Mouse (Mus musculus): Measurements from ENCODE around the gene Aurkb.
"Not testable (repeated sequence)": the region's sequence is repeated elsewhere in the genome, so short reads cannot be mapped to it uniquely, and the experiment has no call there.

Aurkb gene

GRCm38 (mm10) chr11:69081613-69082012 is 36.2 kb downstream of the Aurkb start:
- no peak for DNase-seq

DNA sequence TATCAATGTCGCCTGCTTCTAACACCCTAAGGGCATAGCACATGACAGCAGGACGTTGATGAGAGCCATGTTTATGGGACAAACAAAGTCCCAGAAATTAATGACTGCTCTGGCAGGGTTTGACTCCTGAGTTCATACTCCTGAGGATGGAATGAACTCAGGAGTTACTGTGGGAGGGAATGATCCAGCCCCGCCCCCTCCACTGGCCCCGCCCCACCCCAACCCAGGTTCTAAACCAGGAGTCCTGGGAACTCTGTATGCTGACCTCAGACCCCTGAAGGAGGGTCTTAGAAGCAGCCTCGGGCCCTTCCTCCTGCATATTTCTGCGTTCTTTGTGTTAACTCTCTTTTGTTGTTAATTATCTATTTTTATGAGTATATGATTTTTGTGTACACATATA is 40.2 kb downstream of the Aurkb start:
- DNase-seq: no peak

DNA sequence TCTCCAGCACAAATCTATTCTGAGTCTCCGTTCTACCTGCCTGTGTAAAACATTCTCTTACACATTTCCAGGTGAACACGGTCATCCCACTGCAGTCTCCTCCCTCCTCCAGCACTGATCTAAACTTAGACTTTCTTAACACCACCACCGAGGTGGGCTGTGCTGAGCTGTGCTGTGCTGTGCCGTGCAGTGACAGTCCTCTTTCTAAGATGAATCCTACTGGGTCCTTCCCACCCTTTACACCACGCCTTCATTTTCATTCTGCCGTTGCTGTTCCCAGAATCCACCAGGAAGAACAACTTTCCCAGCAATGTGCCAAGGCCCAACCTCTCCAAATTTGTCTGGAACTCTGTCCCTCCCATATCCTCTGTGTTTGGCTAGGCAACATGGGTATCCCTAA is 40.9 kb downstream of the Aurkb start:
- no peak for DNase-seq

DNA sequence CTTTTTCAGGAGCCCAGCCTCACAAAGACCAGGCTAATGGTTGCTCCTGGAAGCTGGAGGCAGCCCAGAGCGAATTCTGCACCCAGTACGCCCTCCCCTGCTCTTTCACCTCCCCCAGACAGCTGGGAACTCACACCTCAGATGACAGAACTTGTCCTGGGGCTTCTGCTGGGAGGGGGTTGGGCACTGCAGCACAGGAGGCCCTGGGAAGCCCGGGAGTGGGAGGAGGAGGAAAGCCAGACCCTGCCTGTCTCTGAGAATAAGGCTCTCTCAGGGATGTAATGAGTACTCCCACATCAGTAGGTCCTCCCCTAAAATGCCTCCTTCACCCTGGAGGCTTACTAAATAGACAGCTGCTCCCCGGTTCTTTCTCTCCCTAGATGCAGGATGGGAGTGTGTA is 41.6 kb downstream of the Aurkb start:
- no peak for DNase-seq

DNA sequence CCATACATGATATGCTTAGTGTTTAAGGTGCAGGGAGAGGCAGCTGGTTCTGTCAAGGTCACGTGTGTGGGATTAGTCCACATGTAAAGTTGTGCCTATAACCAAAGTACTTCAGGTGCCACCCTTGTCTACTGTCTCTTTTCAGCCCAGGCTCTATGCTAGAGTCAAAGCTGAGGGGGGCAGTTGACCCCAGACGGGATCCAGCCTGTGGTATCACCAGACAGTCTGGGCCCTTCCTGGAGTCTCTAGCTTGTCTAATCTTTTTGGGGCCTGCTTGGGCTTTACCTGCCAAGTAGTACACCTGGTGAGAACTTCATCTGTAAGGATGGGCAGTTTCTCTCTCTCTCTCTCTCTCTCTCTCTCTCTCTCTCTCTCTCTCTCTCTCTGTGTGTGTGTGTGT is 42.1 kb downstream of the Aurkb start:
- no peak for DNase-seq

- DNase-seq: peak; percentile 92 to 97
Observed at GRCm38 (mm10) chr11:69088103-69088855, 42.8 kb downstream of the Aurkb start, which contains the start of gene Vamp2. TSS of gene Vamp2 (plus strand) at chr11:69088490.

- DNase-seq: no peak
Observed at GRCm38 (mm10) chr11:69088856-69089615, 43.6 kb downstream of the Aurkb start.

- no peak for DNase-seq
Observed at GRCm38 (mm10) chr11:69089616-69090290, 44.3 kb downstream of the Aurkb start.

DNA sequence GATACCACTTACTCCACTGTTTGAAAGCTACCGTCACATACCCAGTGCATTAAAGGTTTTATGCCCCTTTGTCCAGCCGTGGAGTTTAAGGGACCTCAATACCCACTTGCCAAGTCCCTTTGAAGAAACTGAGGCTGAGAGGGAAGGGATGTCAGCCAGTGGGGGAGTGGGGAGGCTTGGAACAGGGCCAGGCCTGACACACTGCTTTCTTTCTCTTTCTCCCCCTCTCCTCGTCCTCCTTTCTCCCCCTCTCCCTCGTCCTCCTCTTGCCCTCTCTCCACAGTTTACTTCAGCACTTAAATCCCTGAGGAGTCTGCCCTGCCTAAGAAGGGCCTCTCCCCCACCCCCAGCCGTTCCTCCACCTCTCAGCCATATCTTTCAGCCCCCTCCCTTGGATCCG is 44.9 kb downstream of the Aurkb start:
- DNase-seq: no peak

GRCm38 (mm10) chr11:69091566-69092385 is 46.3 kb downstream of the Aurkb start:
- DNase-seq: no peak

GRCm38 (mm10) chr11:69092386-69092751 is 46.9 kb downstream of the Aurkb start:
- DNase-seq: peak; percentile 93 to 97

DNA sequence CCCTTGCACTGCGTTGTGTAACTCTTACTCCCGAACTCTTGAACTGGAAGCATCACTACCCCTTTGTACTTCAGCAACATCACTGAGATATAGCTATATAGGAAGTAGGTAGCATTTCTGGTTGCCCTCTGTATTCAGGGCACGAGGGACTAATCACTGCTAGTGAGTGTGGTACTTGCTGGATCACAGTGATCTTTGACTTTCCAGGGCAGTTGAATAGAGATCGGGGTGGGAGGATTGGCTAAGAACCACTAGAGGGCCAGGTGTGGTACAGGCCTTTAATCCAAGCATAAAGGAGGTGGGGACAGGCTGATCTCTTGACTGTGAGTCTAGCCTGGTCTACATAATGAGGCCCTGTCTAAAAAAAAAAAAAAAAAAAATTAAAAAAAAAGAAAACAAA is 47.4 kb downstream of the Aurkb start:
- DNase-seq: no peak

DNA sequence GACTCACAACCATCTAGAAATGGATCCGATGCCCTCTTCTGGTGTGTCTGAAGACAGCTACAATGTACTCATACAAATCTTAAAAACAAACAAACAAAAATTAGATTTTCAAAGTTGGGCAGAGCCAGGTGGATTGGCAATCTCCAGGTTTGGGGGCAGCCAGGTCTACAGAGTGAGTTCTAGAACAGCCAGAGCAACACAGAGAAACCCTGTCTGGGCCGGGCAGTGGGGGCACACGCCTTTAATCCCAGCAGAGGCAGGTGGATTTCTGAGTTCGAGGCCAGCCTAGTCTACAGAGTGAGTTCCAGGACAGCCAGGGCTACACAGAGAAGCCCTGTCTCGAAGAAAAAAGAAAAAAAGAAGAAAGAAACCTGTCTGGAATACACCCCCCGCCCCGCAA is 48.4 kb downstream of the Aurkb start:
- not testable (repeated sequence) for DNase-seq

GRCm38 (mm10) chr11:69094697-69095429 is 49.4 kb downstream of the Aurkb start, which contains the start of gene Per1:
TSS of gene Per1 (plus strand) at chr11:69095217.
- DNase-seq: peak; percentile 99 to 100

GRCm38 (mm10) chr11:69095511-69096231 is 50.2 kb downstream of the Aurkb start:
- peak; percentile 51 to 64 for DNase-seq

DNA sequence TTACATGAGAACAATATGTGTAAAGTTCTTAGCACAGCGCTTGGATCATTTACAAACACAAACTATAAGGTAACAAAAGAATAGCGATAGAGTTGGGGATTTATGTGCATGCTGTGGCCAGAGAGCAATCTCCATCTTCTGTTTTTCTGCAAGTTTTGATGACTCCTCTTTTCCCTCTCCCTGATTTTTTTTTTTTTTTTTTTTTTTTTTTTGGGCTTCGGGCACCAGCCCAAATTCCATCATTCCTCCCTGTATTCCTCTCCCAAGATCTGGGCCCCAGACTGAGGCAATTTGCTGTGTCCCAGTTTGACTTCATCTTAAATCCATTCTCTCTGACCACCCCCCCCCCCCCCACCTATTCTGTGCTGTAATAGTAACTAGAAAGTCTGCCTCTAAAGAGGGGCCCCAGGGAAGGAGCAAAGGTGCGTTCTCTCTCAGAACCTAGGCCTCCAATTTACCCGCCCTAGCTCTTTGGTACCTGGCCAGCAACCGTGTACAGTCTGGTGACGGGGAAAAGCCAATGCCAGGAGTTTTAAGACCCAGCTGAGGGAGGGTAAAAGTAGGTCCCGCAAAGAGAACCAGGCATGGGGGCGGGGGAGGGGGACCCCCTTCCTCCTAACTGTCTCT is 51.0 kb downstream of the Aurkb start:
- DNase-seq: no peak

DNA sequence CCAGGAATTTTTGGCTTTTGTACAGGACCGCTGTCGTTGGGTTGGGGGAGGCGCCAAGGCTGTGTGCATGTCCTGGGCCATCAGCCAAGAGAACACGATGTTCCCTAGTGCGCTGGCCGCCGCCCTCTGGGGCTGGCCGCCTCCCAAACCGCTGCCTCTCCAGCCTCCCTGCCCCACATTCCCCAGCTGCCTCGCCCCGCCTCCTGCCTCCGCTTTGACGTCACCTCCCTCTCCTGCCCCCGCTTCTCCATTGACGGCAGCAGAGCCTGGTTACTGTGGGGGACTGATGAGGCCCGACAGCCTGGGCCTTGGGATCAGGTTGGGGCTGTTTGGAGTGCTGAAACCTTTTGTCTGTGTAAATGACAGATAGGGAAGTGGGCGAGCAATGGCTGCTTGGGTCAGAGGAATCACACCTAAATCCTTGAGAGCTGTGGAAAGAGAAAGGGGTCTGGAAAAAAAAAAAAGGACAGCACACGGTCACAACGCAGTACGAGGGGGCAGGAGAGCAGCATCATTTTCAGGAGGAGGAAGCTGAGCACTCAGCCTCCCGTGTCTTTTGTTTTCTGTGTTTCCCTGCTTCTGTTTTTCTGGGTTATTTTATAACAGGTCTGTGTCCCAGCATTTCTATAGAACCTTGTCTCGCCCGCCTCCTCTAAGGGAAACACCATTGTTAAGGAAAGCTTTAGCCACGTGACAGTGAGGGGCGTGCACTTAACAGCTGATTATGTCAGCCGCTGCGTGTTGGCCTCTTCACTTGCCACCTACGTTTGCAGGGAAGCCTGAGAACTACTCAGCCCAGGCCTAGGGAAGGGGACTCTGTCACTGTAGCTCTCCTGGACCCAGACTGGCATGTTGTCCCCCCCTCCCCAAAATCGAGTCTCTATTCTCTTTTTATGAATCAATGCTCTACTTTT is 51.8 kb downstream of the Aurkb start:
- DNase-seq: peak; percentile 100

- no peak for DNase-seq
Observed at GRCm38 (mm10) chr11:69098039-69098761, 52.8 kb downstream of the Aurkb start.

DNA sequence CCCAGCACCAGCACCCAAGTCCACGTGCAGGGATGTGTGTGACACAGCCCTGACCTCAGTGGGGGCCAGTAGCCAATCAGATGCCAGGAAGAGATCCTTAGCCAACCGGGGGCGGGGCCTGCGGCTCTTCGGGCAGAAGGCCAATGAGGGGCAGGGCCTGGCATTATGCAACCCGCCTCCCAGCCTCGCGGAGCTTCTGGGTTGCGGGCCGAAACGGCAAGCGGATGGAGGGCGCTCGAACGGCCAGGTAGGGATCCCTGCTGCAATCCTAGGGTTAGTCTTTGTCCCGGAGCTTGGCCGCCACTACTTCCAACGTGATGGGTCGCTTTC is 53.3 kb downstream of the Aurkb start:
- DNase-seq: peak; percentile 99

Measured in kidney, postnatal 36 days (tissue).